Mouse (Mus musculus) 416B (cell line): Measurements from ENCODE around the gene Mlana.

Experiments
- DNase-seq: peaks from one replicate; pipeline ENCODE4 v3.0.0; 2011; ENCODE audit warnings: low read depth

The Mlana gene

DNA sequence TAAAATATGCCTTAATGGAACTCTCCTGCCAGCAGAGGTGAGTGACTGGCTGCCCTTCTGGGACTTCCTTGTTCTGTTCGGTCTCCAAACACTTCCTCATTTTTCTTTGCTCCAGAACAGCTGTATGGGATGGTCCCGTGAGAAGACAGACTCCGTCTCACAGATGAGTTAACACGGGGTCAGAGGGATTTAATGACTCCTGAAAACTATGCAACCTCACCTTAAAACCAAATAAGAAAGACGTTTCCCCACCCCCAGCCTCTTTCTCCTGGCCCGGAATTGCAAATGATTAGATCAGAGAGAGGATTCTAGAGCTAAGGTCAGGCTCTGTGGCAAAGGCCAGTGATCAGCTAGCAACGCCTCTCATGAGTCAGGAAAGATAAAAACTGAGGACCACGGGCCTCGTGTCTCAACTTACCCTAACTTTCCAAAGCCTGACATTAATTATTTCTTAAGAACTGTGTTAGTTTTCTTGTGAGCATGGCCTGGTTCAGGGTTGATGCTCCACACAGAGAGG, 22.0 kb upstream of the Mlana start:
- DNase-seq: no peak

- DNase-seq: no peak
Measured at GRCm38 (mm10) chr19:29676479-29677193, 21.0 kb upstream of the Mlana start.

GRCm38 (mm10) chr19:29678181-29678778, 19.3 kb upstream of the Mlana start:
- peak; percentile 48 for DNase-seq

GRCm38 (mm10) chr19:29680182-29681152, 17.2 kb upstream of the Mlana start:
- peak; percentile 37 for DNase-seq

GRCm38 (mm10) chr19:29683844-29684540, 13.6 kb upstream of the Mlana start:
- peak; percentile 84 for DNase-seq

DNA sequence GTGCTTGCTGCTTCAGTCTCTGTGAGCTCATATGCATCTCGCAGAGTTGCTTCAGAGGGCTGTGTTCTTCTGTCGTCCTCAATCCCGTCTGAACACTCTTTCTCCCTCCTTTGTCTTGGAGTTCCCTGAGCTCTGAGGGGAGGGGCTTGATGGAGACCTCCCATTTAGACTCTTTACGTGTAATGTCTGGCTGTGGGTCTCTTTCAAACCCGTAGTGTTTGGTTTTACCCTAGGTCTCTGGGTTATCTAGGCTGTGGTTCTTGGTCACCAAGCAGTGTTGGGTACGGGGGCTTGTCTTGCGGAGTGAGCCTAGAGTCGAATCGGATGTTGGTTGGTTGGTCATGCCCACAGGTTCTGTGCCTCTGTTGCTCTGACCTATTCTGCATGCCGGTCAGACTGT, 2.6 kb upstream of the Mlana start:
- no peak for DNase-seq

DNA sequence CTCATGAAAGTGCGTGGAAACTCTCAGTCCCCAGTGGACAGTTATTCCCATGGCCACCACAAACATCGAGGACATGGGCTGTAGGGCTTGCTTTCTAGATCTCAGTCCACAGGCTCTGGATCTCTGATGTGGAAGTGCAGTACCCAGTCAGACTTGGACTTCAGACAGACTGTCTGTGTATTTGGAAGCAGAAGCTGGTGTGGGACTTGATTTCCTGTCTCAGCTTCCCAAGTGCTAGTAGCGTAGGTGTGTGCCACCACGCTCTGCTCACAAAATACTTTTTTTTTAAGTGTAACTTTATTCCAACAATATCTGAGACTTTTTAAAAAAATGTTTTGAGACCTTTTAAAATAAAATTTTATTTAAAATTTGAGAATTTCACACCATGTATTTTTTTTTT, 1.3 kb upstream of the Mlana start:
- no peak for DNase-seq

GRCm38 (mm10) chr19:29696840-29697239, 784 bp upstream of the Mlana start:
- no peak for DNase-seq

DNA sequence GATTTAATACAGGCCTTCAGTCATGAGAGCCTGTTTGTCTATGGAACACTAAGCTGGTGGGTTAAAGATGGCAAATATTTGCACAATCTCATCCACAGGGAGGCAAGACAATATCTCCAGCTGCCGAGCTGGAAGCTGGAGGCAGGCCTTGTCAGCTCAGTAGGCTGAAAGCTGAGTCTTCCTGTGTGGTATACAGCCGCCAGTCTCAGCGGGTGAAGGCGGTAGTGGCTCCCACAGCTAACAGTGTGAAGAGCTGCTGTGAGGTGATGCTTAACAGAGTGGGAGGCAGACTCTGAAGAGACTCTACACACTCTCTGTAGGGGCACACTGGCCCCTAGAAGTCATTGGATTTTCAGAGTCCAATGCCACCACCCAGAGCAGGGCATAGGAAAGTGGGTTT, 4.1 kb downstream of the Mlana start:
- DNase-seq: no peak

DNA sequence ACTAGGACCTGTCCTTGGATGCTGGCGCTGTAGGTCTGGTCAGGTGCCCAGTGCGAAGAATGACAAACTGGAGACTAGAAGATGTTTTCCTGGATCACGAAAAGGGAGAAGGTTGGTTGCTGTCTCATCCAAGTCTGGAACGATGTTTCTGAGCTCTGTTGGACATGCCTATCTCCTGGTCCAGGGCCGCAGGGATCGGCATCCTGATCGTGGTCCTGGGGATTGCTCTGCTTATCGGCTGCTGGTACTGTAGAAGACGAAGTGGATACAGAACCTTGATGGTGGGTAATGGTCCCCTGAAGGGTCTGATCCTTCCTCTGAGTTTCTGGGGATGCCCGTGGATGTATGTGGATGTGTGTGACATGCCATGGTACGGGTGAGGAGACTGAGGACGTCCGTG, 6.8 kb downstream of the Mlana start:
- no peak for DNase-seq

GRCm38 (mm10) chr19:29707314-29707898, 9.8 kb downstream of the Mlana start:
- no peak for DNase-seq

DNA sequence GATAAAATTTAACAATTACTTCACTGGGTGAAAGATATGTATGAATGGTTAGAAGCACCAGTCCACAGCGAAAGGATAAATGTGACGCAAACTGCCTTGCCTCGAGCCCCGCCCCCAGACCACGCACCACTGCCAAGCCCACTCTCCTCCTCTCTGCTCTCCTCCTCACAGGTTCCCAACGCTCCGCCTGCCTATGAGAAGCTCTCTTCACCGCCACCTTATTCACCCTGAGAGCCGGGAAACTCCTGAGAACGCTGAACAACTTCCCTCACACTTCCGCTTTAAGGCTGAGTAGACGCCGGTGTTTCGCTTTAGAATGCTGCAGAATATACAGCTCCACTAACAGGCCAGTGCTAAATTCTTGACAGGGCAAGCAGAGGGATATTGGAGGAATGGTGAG, 10.4 kb downstream of the Mlana start:
- peak; percentile 45 for DNase-seq

DNA sequence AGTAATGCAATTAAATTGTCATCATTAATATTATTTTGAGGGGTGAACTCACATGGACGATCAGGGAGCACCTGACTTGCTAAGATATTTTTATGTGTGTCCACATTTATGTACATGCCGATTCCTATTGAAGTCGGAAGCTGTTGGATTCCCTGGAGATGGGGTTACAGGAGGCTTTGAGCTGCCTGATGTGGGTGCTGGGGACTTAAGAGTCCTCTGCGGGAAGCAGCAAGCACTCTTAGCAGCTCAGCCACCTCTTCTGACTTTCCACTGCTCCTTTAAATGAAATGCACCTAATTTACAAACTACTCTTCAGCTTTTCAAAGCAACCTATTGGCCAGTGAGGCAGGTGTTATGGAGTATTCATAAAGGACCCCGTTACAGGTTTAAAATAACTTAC, 10.8 kb downstream of the Mlana start:
- no peak for DNase-seq

GRCm38 (mm10) chr19:29709461-29709860, 11.8 kb downstream of the Mlana start:
- no peak for DNase-seq

DNA sequence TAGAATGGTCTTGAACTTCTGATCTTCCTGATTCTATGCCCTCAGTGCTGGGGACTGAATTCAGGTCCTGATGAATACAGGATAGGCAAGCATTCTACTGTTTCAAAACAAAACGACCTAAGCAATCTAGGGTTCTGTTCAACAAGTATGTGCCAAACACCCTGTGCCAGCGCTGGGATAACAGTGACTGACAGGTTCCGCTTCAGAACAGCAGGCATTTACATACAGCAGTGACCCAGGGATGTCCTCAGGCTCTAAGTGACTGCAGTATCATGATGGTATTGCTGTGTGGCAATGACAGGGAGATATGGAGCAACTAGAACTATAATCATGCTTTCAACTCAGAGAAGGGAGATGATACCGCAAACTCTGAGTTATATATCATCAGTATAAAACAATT, 15.8 kb downstream of the Mlana start:
- DNase-seq: no peak

GRCm38 (mm10) chr19:29717854-29718253, 20.2 kb downstream of the Mlana start:
- DNase-seq: no peak

GRCm38 (mm10) chr19:29718476-29718875, 20.9 kb downstream of the Mlana start:
- DNase-seq: no peak

DNA sequence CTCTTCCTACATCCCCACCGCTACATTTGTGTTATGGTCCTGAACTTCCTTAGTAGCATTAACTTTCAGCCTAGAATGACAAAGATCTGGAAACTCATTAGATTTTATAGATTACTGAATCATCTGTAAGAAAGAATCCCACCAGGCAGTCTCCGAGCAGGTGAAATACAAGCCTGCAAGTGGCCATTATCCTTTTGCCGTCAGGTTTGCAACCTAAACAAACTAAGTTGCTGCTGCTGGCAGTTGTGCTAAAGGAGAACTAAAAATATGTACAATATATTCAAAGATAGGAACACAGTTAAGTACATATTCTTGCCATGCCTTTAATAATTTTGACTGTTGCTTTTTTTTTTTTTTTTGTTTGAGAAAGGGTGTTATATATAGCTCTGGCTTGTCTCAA, 37.8 kb downstream of the Mlana start:
- no peak for DNase-seq

DNA sequence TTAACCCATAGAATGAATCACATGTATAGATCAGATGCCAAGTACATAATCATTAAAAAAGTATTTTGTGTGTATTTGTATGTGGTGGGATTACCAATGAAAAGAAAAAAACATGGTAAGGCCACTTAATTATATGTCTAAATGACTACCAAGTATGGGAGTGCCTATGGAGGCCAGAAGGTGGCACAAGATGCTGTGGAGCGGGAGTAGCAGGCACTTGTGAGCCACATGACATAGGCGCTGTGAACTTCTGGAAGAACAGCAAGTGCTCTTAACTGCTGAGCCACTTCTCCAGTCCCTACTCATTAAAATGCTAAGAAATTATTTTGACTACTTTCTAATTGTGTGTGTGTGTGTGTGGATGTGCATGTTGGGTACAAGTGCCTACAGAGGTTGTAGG, 42.0 kb downstream of the Mlana start:
- DNase-seq: peak; percentile 58

DNA sequence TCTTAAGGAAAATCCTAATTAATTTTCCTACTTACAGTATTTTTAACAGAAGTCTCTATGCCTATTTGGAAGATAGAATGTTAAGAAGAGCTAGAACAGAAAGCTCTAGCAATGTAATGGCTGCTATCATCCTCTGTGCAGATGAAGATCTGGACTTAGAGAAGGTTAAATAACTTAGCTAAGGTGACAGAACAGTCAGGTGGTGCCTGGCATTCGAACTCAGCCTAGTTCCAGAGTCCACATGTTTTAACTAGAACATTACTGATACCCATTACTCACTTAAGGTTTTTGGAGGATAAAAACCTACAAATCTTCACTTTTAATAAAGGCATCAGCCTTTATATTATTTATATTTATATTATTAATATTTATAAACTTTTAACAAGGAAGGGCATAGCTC, 43.0 kb downstream of the Mlana start:
- DNase-seq: no peak

DNA sequence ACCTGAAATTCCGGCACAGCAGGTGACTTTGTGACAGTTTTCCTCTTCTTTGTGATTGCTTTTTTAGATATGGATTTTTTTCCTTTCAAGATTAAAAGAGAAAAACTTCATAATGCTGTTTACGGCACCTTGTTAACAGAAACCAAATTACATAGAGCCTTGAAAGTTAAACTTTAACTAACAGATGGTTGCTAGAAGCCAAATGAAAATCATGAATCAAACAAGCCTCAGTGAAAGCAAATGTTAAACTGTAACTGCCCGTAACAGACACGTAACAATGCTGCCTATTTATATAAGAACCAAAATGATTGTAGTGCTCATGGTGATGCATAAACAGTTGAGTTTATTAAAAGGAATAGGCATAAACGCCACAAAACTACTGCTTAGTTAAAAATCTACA, 45.9 kb downstream of the Mlana start:
- no peak for DNase-seq

DNA sequence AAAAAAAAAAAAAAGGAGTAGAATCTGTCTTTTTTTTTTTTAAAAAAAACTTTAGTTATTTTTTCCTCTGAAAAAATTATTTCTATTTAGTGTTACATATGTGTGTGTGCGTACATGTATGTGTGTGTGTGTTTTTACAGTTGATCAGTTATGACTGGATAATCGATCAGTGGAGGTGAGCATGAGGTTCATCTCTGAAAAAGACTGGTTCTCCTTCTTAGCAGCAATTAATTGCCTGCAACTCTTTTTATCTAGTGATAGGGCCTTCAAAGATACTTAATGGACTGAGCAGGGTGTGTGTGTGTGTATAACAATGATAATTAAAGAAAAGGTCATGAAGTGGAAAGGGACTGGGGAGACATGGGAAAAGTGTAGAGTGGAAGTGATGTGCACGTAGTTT, 53.4 kb downstream of the Mlana start:
- DNase-seq: no peak
